Mouse (Mus musculus) adrenal gland, adult 18-20 months (tissue): ENCODE data around the gene Inha. TPM values are rescaled to one million over a fixed set of nuclear protein-coding genes. Genes with fewer than 3 reads are reported as not detected.

Experiments
- DNase-seq, 2 experiments: peaks; one replicate each; pipeline ENCODE4 v3.0.0; 2021 to 2022; ENCODE audit warnings: low spot score in 2 of 2
- total RNA-seq, 2 experiments: library from RNA; stranded (reverse); gene quantifications; 1 replicate in 1 of 2; 2 replicates in 1 of 2; pipeline ENCODE4 v1.2.3; 2021

Gene Inha
- total RNA-seq, 2 experiments from 2014 or later, result 18.2 to 29.6 TPM

- no peak for DNase-seq
Observed at GRCm38 (mm10) chr1:75517984-75518383, 11.1 kb downstream of the Inha start.

GRCm38 (mm10) chr1:75518427-75518826 is 11.6 kb downstream of the Inha start:
- no peak for DNase-seq

- DNase-seq, result no peak
Observed at GRCm38 (mm10) chr1:75519576-75519975, 12.7 kb downstream of the Inha start.

GRCm38 (mm10) chr1:75521321-75522031 is 14.6 kb downstream of the Inha start, which contains the start of gene Stk11ip:
Gene Stk11ip, plus strand, starts transcription at chr1:75521529.
- peak; percentile 88 to 89 for DNase-seq

GRCm38 (mm10) chr1:75524679-75525078 is 17.8 kb downstream of the Inha start:
- DNase-seq, result no peak

GRCm38 (mm10) chr1:75530546-75530945 is 23.7 kb downstream of the Inha start:
- DNase-seq, result no peak

- DNase-seq, result no peak
Observed at GRCm38 (mm10) chr1:75532280-75533172, 25.6 kb downstream of the Inha start.

GRCm38 (mm10) chr1:75533325-75534252 is 26.7 kb downstream of the Inha start:
- DNase-seq, result no peak

- no peak for DNase-seq
Observed at GRCm38 (mm10) chr1:75537587-75537986, 30.7 kb downstream of the Inha start.

- no peak for DNase-seq
Observed at GRCm38 (mm10) chr1:75538597-75539190, 31.8 kb downstream of the Inha start.

- no peak for DNase-seq
Observed at GRCm38 (mm10) chr1:75541496-75541895, 34.6 kb downstream of the Inha start.

- no peak for DNase-seq
Observed at GRCm38 (mm10) chr1:75544351-75544750, 37.5 kb downstream of the Inha start.

GRCm38 (mm10) chr1:75545965-75546956 is 39.4 kb downstream of the Inha start, which contains the start of gene Slc4a3:
Gene Slc4a3, plus strand, starts transcription at chr1:75546266.
- peak; percentile 68 to 76 for DNase-seq

- DNase-seq, result no peak
Observed at GRCm38 (mm10) chr1:75547351-75547750, 40.5 kb downstream of the Inha start.

GRCm38 (mm10) chr1:75548083-75548482 is 41.2 kb downstream of the Inha start:
- no peak for DNase-seq

GRCm38 (mm10) chr1:75548871-75549270 is 42.0 kb downstream of the Inha start:
- DNase-seq, result peak in 1 of 2 experiments; percentile 48

- peak; percentile 36 to 73 for DNase-seq
Observed at GRCm38 (mm10) chr1:75549289-75550279, 42.7 kb downstream of the Inha start.

- DNase-seq, result no peak
Observed at GRCm38 (mm10) chr1:75550586-75550985, 43.7 kb downstream of the Inha start.
